Mouse (Mus musculus) kidney, embryonic 16.5 days (tissue): ENCODE results near the gene Mtus2. TPM values are rescaled to one million over a fixed set of nuclear protein-coding genes. Genes with fewer than 3 reads are reported as not detected.
"Not testable (repeated sequence)": the region's sequence is repeated elsewhere in the genome, so short reads cannot be mapped to it uniquely, and the experiment has no call there.

Source experiments
- ATAC-seq: fragments of 200-750 bp; cut with Nextera tagmentation; 2 replicates; pipeline ENCODE4 v1.8.0; 2017; ENCODE audit warnings: moderate TSS enrichment; ENCODE audit not compliant: low FRiP score, low TSS enrichment
- H3K27ac ChIP-seq: fragments of 300-500 bp; sonication (generic); 2 replicates; pipeline ENCODE4 v1.5.1; 2014; ENCODE audit warnings: low read length
- H3K27me3 ChIP-seq: fragments of 300-500 bp; sonication (generic); 2 replicates; pipeline ENCODE4 v1.6.1; 2014; ENCODE audit warnings: low read length, control low read depth, mixed read lengths; ENCODE audit not compliant: insufficient read depth
- H3K36me3 ChIP-seq: fragments of 300-500 bp; sonication (generic); 2 replicates; pipeline ENCODE4 v1.6.1; 2014; ENCODE audit warnings: low read length, control low read depth, mixed read lengths; ENCODE audit not compliant: insufficient read depth
- H3K4me1 ChIP-seq: fragments of 300-500 bp; sonication (generic); 2 replicates; pipeline ENCODE4 v1.6.1; 2014; ENCODE audit warnings: low read length, control low read depth, mixed read lengths; ENCODE audit not compliant: insufficient read depth
- H3K4me2 ChIP-seq: fragments of 300-500 bp; sonication (generic); replicated peaks from 2 replicates; pipeline ENCODE4 v1.6.1; 2014; ENCODE audit warnings: low read depth, low read length
- H3K4me3 ChIP-seq: fragments of 300-500 bp; sonication (generic); 2 replicates; pipeline ENCODE4 v1.5.1; 2014; ENCODE audit warnings: mild to moderate bottlenecking, low read length
- H3K9ac ChIP-seq: fragments of 300-500 bp; sonication (generic); replicated peaks from 2 replicates; pipeline ENCODE4 v1.6.1; 2014; ENCODE audit warnings: low read length
- H3K9me3 ChIP-seq: fragments of 300-500 bp; sonication (generic); 2 replicates; pipeline ENCODE4 v1.6.1; 2016; ENCODE audit warnings: low read length, control low read depth
- WGBS: fragments of 180-500 bp; shearing (Covaris S2); extraction: QIAGEN DNeasy Blood & Tissue Kit; methylation state at CpG from one replicate; pipeline ENCODE4 v1.1.7; 2014; 5-methylcytosine and 5-hydroxymethylcytosine counted together
- polyA plus RNA-seq: library from polyadenylated mRNA; unstranded; fragments of >200 nt; fragmentation: Nextera tagmentation; extraction: Ambion mirVana; gene quantifications from 2 replicates; pipeline ENCODE4 v1.2.1, GENCODE M21; 2015

The Mtus2 gene
- polyA plus RNA-seq, 1 experiment from 2014 or later = 2.7 TPM

DNA sequence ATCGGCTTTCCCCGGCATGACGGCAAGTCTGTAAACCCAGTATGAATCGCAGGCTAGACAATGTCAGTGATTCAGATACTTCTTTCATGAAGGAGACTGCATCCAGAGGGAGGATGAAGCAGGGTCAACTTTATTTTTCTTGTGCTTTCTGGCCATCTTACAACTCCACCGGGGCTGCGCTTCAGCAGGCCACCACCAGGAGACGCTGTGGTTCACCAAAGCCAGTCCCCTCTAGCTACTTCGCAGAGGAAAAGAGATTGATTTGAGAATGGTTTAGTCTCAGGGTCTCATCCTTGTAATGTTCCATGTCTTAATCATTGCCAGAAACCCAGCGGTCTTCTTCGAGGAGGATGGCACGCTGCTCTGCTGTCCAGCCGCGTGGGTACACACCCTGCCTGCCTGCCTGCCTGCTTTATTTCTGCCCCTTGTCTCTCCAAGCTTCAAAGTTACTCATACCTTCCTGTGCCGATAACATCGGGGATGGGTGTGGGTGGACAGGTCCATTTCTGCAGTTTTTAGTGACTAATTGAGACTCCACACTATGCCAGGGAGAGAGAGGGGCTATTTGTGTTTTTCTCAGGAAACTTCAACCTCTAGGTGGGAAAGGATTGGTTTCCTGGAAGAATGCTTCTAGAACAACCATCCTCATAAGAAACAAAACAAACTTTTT lies 31.1 kb upstream of the Mtus2 start:
- no peak for ATAC-seq
- H3K27ac ChIP-seq = no peak overlapping the region
- no peak overlapping the region for H3K9ac ChIP-seq
- 72% methylated on average over 15 of the region's 15 CpGs for WGBS
- no peaks in the 10 kb centered on the region for H3K4me1 ChIP-seq
- no peaks in the 10 kb centered on the region for H3K9me3 ChIP-seq
- no peak overlapping the region for H3K4me2 ChIP-seq
- H3K27me3 ChIP-seq = no peaks in the 10 kb centered on the region
- no peaks in the 10 kb centered on the region for H3K36me3 ChIP-seq
- H3K4me3 ChIP-seq = no peak overlapping the region

DNA sequence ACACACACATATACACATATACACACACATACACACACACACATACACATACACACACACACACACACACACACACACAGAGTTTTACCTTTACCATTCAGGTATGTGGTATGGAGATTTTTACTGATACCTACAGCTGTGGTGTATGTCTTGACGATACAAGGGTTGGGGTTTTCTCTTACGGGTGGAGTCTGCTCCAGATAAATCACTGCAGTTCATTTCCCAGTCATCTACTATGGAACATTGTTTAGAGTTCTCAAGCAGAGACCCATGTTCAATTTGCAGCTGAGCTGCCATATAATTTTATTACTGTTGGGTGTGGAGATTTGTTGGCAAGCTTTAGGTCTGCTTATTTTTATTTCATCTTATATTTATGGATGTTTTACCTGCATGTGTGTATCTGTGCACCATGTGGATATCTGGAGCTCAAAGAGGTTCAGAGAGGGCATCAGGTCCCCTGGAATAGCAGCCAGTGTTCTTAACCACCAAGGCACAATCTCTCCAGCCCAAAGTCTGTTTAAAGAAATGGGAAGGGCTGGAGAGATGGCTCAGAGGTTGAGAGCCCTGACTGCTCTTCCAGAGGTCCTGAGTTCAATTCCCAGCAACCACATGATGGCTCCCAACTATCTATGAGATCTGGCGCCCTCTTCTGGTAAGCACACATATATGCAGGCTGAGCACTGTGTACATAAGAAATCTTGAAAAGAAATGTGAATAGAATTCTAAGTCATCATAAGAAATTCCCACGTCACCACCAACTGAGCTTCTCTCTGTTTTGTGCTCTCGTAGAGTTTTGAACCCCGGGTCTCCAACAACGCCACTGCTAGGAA lies 28.2 kb upstream of the Mtus2 start:
- H3K9ac ChIP-seq = no peak overlapping the region
- ATAC-seq = no peak
- WGBS = 79% methylated on average over 7 of the region's 7 CpGs

DNA sequence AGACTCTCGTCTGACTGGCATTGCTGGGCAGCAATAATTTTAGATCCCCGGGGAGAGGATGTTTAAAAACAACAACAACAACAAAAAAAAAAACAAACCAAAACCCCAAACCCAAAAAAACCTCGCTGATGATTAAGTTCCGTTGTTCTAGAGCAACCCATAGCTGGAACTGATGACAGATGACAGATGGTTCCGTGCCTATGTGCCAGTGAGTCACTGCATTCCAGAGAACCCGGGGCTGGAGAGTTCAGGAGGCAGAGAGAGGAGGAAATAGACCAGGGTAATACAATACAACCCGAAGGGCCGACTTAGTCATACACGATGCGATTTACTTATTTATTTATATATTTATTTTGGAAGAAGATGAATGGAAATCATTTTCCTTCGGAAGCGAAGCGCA lies 22.0 kb upstream of the Mtus2 start:
- 82% methylated on average over 13 of the region's 13 CpGs for WGBS
- no peak overlapping the region for H3K27ac ChIP-seq
- H3K9ac ChIP-seq = no peak overlapping the region
- no peaks in the 10 kb centered on the region for H3K36me3 ChIP-seq
- H3K4me3 ChIP-seq = no peak overlapping the region
- H3K4me1 ChIP-seq = no peaks in the 10 kb centered on the region
- H3K4me2 ChIP-seq = no peak overlapping the region
- no peaks in the 10 kb centered on the region for H3K27me3 ChIP-seq
- H3K9me3 ChIP-seq = peaks cover 3% of the 10 kb centered on the region; the same call in 1 of the 2 replicates
- ATAC-seq = no peak

More for the DNA sequence above, 28.2 kb upstream of the Mtus2 start:
- Histone ChIP-seq H3K36me3 (no peaks in the 10 kb centered on the region), H3K4me1 (no peaks in the 10 kb centered on the region), H3K27ac (no peak overlapping the region), H3K9me3 (no peaks in the 10 kb centered on the region), H3K4me2 (no peak overlapping the region), H3K27me3 (no peaks in the 10 kb centered on the region), H3K4me3 (no peak overlapping the region)

DNA sequence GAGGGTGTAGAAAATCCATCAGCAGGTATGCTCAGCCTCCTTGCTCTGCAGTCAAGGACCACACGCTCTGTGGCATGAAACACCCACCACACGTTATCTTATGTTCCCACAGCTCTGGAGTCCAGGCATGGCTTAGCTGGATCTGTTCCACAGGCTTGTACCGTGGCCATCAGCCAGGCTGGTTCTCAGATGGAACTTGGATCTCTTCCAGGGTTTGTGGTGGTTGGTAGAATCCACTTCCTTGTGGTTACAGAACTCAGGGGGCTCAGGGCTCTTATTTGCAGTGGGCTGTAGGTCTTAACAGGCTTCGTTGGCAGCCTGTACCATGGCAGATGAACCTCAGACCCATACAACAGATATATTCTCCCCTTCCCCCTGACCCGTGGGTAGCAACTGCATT lies 17.9 kb upstream of the Mtus2 start:
- WGBS = 82% methylated on average over 5 of the region's 5 CpGs
- H3K4me3 ChIP-seq = no peak overlapping the region
- no peak overlapping the region for H3K27ac ChIP-seq
- H3K9me3 ChIP-seq = peaks cover 13% of the 10 kb centered on the region; the same call in 1 of the 2 replicates
- H3K4me1 ChIP-seq = no peaks in the 10 kb centered on the region
- no peaks in the 10 kb centered on the region for H3K36me3 ChIP-seq
- H3K27me3 ChIP-seq = no peaks in the 10 kb centered on the region
- no peak overlapping the region for H3K4me2 ChIP-seq
- no peak for ATAC-seq
- no peak overlapping the region for H3K9ac ChIP-seq

DNA sequence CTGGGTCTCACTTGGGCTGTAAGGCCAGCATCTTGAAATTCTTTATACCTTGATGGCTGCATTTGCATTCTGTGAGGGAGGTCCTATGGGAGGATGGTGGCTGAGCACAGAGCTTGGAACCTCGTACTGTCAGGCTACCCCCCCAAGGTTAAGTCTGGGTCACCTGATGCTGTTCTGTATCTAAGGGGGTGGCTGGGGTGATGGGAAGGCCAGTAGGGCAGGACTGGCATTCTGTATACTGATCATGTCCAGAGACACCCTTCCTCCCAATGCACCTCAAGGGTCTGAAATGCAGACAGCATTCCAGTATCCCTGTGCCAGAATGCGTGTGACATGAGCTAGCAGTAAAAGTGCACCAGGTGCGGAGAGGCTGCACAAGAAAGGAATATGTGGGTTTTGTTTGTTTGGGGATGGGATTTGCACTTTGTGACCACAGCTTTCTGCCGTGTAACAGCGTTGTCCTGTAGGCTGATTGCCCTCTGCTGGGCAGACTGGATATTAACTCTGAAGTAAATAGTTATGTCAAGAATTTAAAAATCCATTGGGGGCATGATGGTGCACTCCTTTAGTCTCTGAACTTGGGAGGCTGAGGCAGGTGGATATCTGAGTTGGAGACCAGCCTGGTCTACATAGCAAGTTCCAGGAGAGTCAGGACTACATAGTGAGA lies 12.0 kb upstream of the Mtus2 start:
- no peak overlapping the region for H3K9ac ChIP-seq
- H3K9me3 ChIP-seq = peaks cover 9% of the 10 kb centered on the region; the same call in 1 of the 2 replicates
- H3K27me3 ChIP-seq = no peaks in the 10 kb centered on the region
- H3K27ac ChIP-seq = no peak overlapping the region
- no peaks in the 10 kb centered on the region for H3K4me1 ChIP-seq
- WGBS = 24% methylated on average over 5 of the region's 5 CpGs
- H3K4me2 ChIP-seq = no peak overlapping the region
- H3K4me3 ChIP-seq = no peak overlapping the region
- no peaks in the 10 kb centered on the region for H3K36me3 ChIP-seq
- no peak for ATAC-seq

- Histone ChIP-seq H3K4me2 (no peak overlapping the region), H3K36me3 (no peaks in the 10 kb centered on the region), H3K4me3 (no peak overlapping the region), H3K9me3 (no peaks in the 10 kb centered on the region), H3K4me1 (no peaks in the 10 kb centered on the region), H3K27me3 (0 out of 2 replicates have a peak, but pooled peaks cover 3% of the 10 kb centered on the region), H3K9ac (no peak overlapping the region), H3K27ac (no peak overlapping the region)
- 79% methylated on average over 14 of the region's 14 CpGs for WGBS
- no peak for ATAC-seq
Measured at GRCm38 (mm10) chr5:147949881-147950280, 7.2 kb upstream of the Mtus2 start.

- no peaks in the 10 kb centered on the region for H3K36me3 ChIP-seq
- no peak for ATAC-seq
- H3K27me3 ChIP-seq = peaks cover 20% of the 10 kb centered on the region
- H3K4me2 ChIP-seq = no peak overlapping the region
- H3K4me1 ChIP-seq = no peaks in the 10 kb centered on the region
- no peak overlapping the region for H3K4me3 ChIP-seq
- H3K9ac ChIP-seq = no peak overlapping the region
- WGBS = 37% methylated on average over 2 of the region's 2 CpGs
- no peak overlapping the region for H3K27ac ChIP-seq
- H3K9me3 ChIP-seq = no peaks in the 10 kb centered on the region
Measured at GRCm38 (mm10) chr5:147951751-147952150, 5.4 kb upstream of the Mtus2 start.

DNA sequence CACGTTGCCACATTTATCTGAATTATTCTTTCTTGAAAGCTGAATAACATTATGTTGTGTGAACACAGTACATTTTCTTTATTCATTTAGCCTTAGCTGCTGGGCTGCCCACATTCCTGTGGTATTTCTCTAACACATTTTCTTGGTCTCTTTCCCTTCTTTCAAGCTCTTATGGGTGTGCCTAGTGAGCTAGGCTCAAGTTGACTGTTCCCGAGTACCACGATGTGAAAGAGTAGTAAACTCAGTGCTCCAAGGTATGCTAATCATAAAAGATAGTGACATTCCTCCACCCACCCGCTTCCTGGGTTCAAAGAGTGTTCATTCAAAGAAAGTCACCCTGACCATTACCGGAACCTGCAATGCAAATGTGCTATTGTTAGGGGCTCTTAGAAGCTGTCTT lies 3.9 kb upstream of the Mtus2 start:
- H3K9ac ChIP-seq, H3K4me2 ChIP-seq, ATAC-seq, H3K9me3 ChIP-seq, H3K27ac ChIP-seq, H3K36me3 ChIP-seq, H3K4me3 ChIP-seq: not testable (repeated sequence)
- Histone ChIP-seq H3K27me3 (peaks cover 34% of the 10 kb centered on the region), H3K4me1 (peaks cover 13% of the 10 kb centered on the region)
- 86% methylated on average over 5 of the region's 5 CpGs for WGBS

- Histone ChIP-seq H3K9ac (no peak overlapping the region), H3K4me3 (no peak overlapping the region), H3K4me1 (peaks cover 13% of the 10 kb centered on the region), H3K27me3 (peaks cover 41% of the 10 kb centered on the region), H3K36me3 (no peaks in the 10 kb centered on the region), H3K27ac (no peak overlapping the region), H3K4me2 (no peak overlapping the region), H3K9me3 (no peaks in the 10 kb centered on the region)
- WGBS = 48% methylated on average over 5 of the region's 5 CpGs
- no peak for ATAC-seq
Measured at GRCm38 (mm10) chr5:147955671-147956070, 1.4 kb upstream of the Mtus2 start.
